Mouse (Mus musculus) retina, postnatal 7 days (tissue): ENCODE data around the gene Myo9a.

Experiments used
- DNase-seq: peaks from one replicate; pipeline ENCODE4 v3.0.0-alpha.2; 2012; ENCODE audit warnings: low read depth, low spot score

The Myo9a gene

GRCm38 (mm10) chr9:59750267-59751065 is at the start of gene Myo9a, which contains the start of gene Senp8:
Gene Myo9a (plus strand): TSS chr9:59750896.
Gene Senp8 (minus strand): TSS chr9:59750710.
- DNase-seq, result peak; percentile 97

- DNase-seq, result no peak
Observed at GRCm38 (mm10) chr9:59701094-59701493, 49.6 kb upstream of the Myo9a start.

GRCm38 (mm10) chr9:59703099-59703498 is 47.6 kb upstream of the Myo9a start:
- DNase-seq, result no peak

GRCm38 (mm10) chr9:59706850-59707825 is 43.6 kb upstream of the Myo9a start:
- no peak for DNase-seq

GRCm38 (mm10) chr9:59709225-59709624 is 41.5 kb upstream of the Myo9a start:
- no peak for DNase-seq

GRCm38 (mm10) chr9:59716275-59716898 is 34.3 kb upstream of the Myo9a start:
- no peak for DNase-seq

GRCm38 (mm10) chr9:59718237-59718636 is 32.5 kb upstream of the Myo9a start:
- no peak for DNase-seq

GRCm38 (mm10) chr9:59721144-59721543 is 29.6 kb upstream of the Myo9a start:
- DNase-seq, result no peak

- peak; percentile 79 for DNase-seq
Observed at GRCm38 (mm10) chr9:59723096-59723657, 27.5 kb upstream of the Myo9a start.

GRCm38 (mm10) chr9:59723791-59724442 is 26.8 kb upstream of the Myo9a start:
- DNase-seq, result no peak

- DNase-seq, result no peak
Observed at GRCm38 (mm10) chr9:59725515-59725914, 25.2 kb upstream of the Myo9a start.

GRCm38 (mm10) chr9:59727569-59728286 is 23.0 kb upstream of the Myo9a start:
- DNase-seq, result no peak

- DNase-seq, result no peak
Observed at GRCm38 (mm10) chr9:59731136-59731535, 19.6 kb upstream of the Myo9a start.

- no peak for DNase-seq
Observed at GRCm38 (mm10) chr9:59733075-59733474, 17.6 kb upstream of the Myo9a start.

GRCm38 (mm10) chr9:59735394-59735793 is 15.3 kb upstream of the Myo9a start:
- DNase-seq, result no peak

GRCm38 (mm10) chr9:59740593-59740992 is 10.1 kb upstream of the Myo9a start:
- DNase-seq, result no peak

- DNase-seq, result no peak
Observed at GRCm38 (mm10) chr9:59743903-59744302, 6.8 kb upstream of the Myo9a start.

- no peak for DNase-seq
Observed at GRCm38 (mm10) chr9:59748387-59748786, 2.3 kb upstream of the Myo9a start.

GRCm38 (mm10) chr9:59748969-59749368 is 1.7 kb upstream of the Myo9a start:
- no peak for DNase-seq

GRCm38 (mm10) chr9:59749581-59750265 is 973 bp upstream of the Myo9a start:
- no peak for DNase-seq
